14 mouse cellular contexts compared by ENCODE assay signal in genomic region chr11:88378686-88379339, GRCm38 (mm10).
DNase-seq lines count a peak whose midpoint lies in the region; ATAC-seq and TF ChIP-seq lines count a peak whose summit lies in the region.
"Had no signal": no experiment of that assay in that cellular context is flagged by ENCODE, and none has a peak within 500 bp of the region (broad histone marks: within the 10 kb centered on the region; RNA-seq: fewer than 3 reads in every experiment).

No protein-coding gene starts in this region.

- peaks cover 20% of the 10 kb centered on the region for H3K36me3 ChIP-seq in heart, embryonic 12.5 days
- no peaks in the 10 kb centered on the region for H3K36me3 ChIP-seq in ES-Bruce4 (ENCODE audit: control insufficient read depth, insufficient read depth, low read length, poor library complexity, severe bottlenecking)
- peaks cover 19% of the 10 kb centered on the region; the same call in 1 of the 2 replicates for H3K36me3 ChIP-seq in forebrain, embryonic 14.5 days (ENCODE audit: control insufficient read depth, insufficient read depth, low read length)
- H3K36me3 ChIP-seq in liver, postnatal 0 days (replicated peaks; ENCODE audit: insufficient read depth, low read length): peaks cover 2% of the 10 kb centered on the region; the same call in 1 of the 2 replicates

- H3K4me3 ChIP-seq in heart, embryonic 12.5 days: no peak overlapping the region
- H3K4me3 ChIP-seq in ES-Bruce4 (ENCODE audit: low read depth, low read length): no peak overlapping the region
- H3K4me3 ChIP-seq in forebrain, embryonic 14.5 days (ENCODE audit: low read depth, low read length): no peak overlapping the region
- H3K4me3 ChIP-seq in liver, postnatal 0 days (ENCODE audit: low read depth, low read length): no peak overlapping the region
- H3K4me3 ChIP-seq: embryonic facial prominence, embryonic 15.5 days; gastrocnemius, adult 2 months had no signal

- WGBS in heart, embryonic 12.5 days: 58% methylated on average over 9 of the region's 9 CpGs
- 34% methylated on average over 9 of the region's 9 CpGs for WGBS in forebrain, embryonic 14.5 days
- WGBS in liver, postnatal 0 days (ENCODE audit: insufficient replicate concordance): 74% methylated on average over 9 of the region's 9 CpGs

- intact Hi-C loops in heart, postnatal 14 days (cut with DNase I): no loop called here
- intact Hi-C loops in left cerebral cortex, postnatal 4 days (cut with DNase I): no loop called here

- H3K9ac ChIP-seq in heart, embryonic 12.5 days: no peak overlapping the region
- H3K9ac ChIP-seq in ES-Bruce4 (ENCODE audit: low read depth, poor library complexity, severe bottlenecking): no peak overlapping the region
- no peak overlapping the region for H3K9ac ChIP-seq in forebrain, embryonic 14.5 days (ENCODE audit: low read length)
- H3K9ac ChIP-seq in liver, postnatal 0 days (replicated peaks): no peak overlapping the region
- H3K9ac ChIP-seq: embryonic facial prominence, embryonic 15.5 days had no signal

- no peak for TF ChIP-seq CTCF in ES-Bruce4 (IDR thresholded peaks at IDR 0.05; ENCODE audit: low read depth, low read length)
- TF ChIP-seq CTCF in liver, postnatal 0 days (IDR thresholded peaks at IDR 0.05; ENCODE audit: low read depth): no peak

- H3K27me3 ChIP-seq in heart, embryonic 12.5 days (replicated peaks): no peaks in the 10 kb centered on the region
- no peaks in the 10 kb centered on the region for H3K27me3 ChIP-seq in ES-Bruce4 (ENCODE audit: control insufficient read depth, insufficient read depth, low read length, poor library complexity, severe bottlenecking)
- H3K27me3 ChIP-seq in forebrain, embryonic 14.5 days (replicated peaks; ENCODE audit: control insufficient read depth, insufficient read depth, low read length): no peaks in the 10 kb centered on the region
- no peaks in the 10 kb centered on the region for H3K27me3 ChIP-seq in liver, postnatal 0 days (ENCODE audit: insufficient read depth, low read length)
- H3K27me3 ChIP-seq: embryonic facial prominence, embryonic 15.5 days had no signal

- peak overlapping the region; percentile 66 for H3K27ac ChIP-seq in heart, embryonic 12.5 days (ENCODE audit: poor library complexity, severe bottlenecking)
- peak overlapping the region; percentile 33; the same call in 1 of the 2 replicates for H3K27ac ChIP-seq in ES-Bruce4 (ENCODE audit: insufficient read depth, low read length)
- peak overlapping the region; percentile 27; the same call in 1 of the 2 replicates for H3K27ac ChIP-seq in forebrain, embryonic 14.5 days (ENCODE audit: low read depth, low read length)
- no peak overlapping the region for H3K27ac ChIP-seq in liver, postnatal 0 days (ENCODE audit: low read depth)
- H3K27ac ChIP-seq: embryonic facial prominence, embryonic 15.5 days; gastrocnemius, adult 2 months had no signal

- ATAC-seq in heart, embryonic 12.5 days (ENCODE audit: insufficient number of reproducible peaks, low FRiP score): no peak
- ATAC-seq in forebrain, embryonic 14.5 days: no peak
- no peak for ATAC-seq in liver, postnatal 0 days
- no peak for ATAC-seq in erythroid progenitor cell, adult 5-6 weeks (replicated peaks; ENCODE audit: low FRiP score, poor library complexity, severe bottlenecking)

- no peak overlapping the region for H3K4me2 ChIP-seq in heart, embryonic 12.5 days
- H3K4me2 ChIP-seq in forebrain, embryonic 14.5 days (ENCODE audit: low read length): no peak overlapping the region
- H3K4me2 ChIP-seq in liver, postnatal 0 days (ENCODE audit: low read depth, low read length): no peak overlapping the region
- H3K4me2 ChIP-seq: embryonic facial prominence, embryonic 15.5 days had no signal

- peaks cover 75% of the 10 kb centered on the region for H3K4me1 ChIP-seq in heart, embryonic 12.5 days (replicated peaks)
- H3K4me1 ChIP-seq in ES-Bruce4 (ENCODE audit: control insufficient read depth, insufficient read depth, low read length): peaks cover 15% of the 10 kb centered on the region
- peaks cover 29% of the 10 kb centered on the region for H3K4me1 ChIP-seq in forebrain, embryonic 14.5 days (ENCODE audit: control insufficient read depth, insufficient read depth, low read length)
- no peaks in the 10 kb centered on the region for H3K4me1 ChIP-seq in liver, postnatal 0 days (ENCODE audit: insufficient read depth)
- H3K4me1 ChIP-seq: embryonic facial prominence, embryonic 15.5 days had no signal

- no peak for DNase-seq in heart, postnatal 14 days
- DNase-seq in forebrain, embryonic 14.5 days (ENCODE audit: low spot score): no peak
- peak; percentile 34 for DNase-seq in layer of hippocampus, adult 9-11 months
- DNase-seq in liver, postnatal 0 days: no peak
- no peak for DNase-seq in left cerebral cortex, postnatal 4 days
- DNase-seq: cerebellum, adult 9-10 months; gastrocnemius, adult 2 months; kidney, adult 2 months; lung, postnatal 14 days; thymus, postnatal 36 days had no signal

- H3K9me3 ChIP-seq in heart, embryonic 12.5 days (replicated peaks): no peaks in the 10 kb centered on the region
- H3K9me3 ChIP-seq in ES-Bruce4 (replicated peaks; ENCODE audit: control insufficient read depth, insufficient read depth, low read length, poor library complexity, severe bottlenecking): no peaks in the 10 kb centered on the region
- no peaks in the 10 kb centered on the region for H3K9me3 ChIP-seq in forebrain, embryonic 14.5 days (replicated peaks; ENCODE audit: control insufficient read depth, low read length)
- H3K9me3 ChIP-seq in liver, postnatal 0 days (ENCODE audit: low read length): no peaks in the 10 kb centered on the region
- H3K9me3 ChIP-seq: embryonic facial prominence, embryonic 15.5 days had no signal

- no peak for TF ChIP-seq POLR2A in ES-Bruce4 (IDR thresholded peaks at IDR 0.05; ENCODE audit: insufficient read depth, low read length)

- peak; percentile 87 for TF ChIP-seq EP300 in ES-Bruce4 (IDR thresholded peaks at IDR 0.05; ENCODE audit: insufficient read depth, low read depth, low read length)
- no peak for TF ChIP-seq EP300 in liver, postnatal 0 days (IDR thresholded peaks at IDR 0.05; ENCODE audit: low read depth)
